Mouse (Mus musculus): ENCODE measurements around the gene Astn2.

DNA sequence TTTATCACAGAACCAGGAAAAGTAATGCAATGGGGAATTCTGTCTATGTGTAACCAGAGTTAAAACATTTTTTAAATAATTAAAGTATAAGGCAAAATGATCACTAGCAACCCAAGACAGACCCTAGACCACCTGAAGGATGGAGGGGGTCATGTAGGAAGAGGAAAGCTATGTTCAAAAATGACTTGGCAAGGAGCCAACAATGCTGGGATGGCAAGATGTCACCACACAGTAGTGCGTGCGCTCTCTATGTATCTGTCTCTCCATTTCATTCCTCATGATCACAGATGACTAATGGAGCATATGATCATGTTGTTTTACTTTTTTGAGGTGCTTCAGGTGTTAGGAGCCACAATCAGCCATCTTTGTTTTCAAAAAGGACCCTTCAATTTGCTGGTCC lies 640.6 kb downstream of the Astn2 start:
- TF ChIP-seq CTCF (IDR thresholded peaks at IDR 0.05), result no peak
- TF ChIP-seq EP300 (IDR thresholded peaks at IDR 0.05), result no peak
